Mouse (Mus musculus): ENCODE data around the gene Olfr419. TPM values are rescaled to one million over a fixed set of nuclear protein-coding genes. Genes with fewer than 3 reads are reported as not detected.

Gene Olfr419
- not detected in 2 replicates for total RNA-seq (2012; rRNA removed)
- not detected in 2 replicates for total RNA-seq (2014; rRNA removed)
- polyA plus RNA-seq (2012; ENCODE audit: insufficient read length, low read depth), result not detected in 2 replicates

- no peaks in the 10 kb centered on the region for H3K4me1 ChIP-seq (ENCODE audit: control insufficient read depth in 1 of 2, insufficient read depth in 2 of 2)
- dilution Hi-C loops (cut with MboI; ENCODE audit: extremely low pct_ligation_motif_present, extremely low pct_unique_long_range_greater_than_20kb, low sequenced_read_pairs), result no loop called here
- no peak within 1 kb of the TSS for H3K9ac ChIP-seq (ENCODE audit: insufficient read depth, low read depth)
These were observed at the start of gene Olfr419 for GRCm38 (mm10) chr1:174251961-174252360. Gene Olfr419 (minus strand): TSS chr1:174252061.

GRCm38 (mm10) chr1:174270643-174271042 lies 18.8 kb upstream of the Olfr419 start:
- no peak overlapping the region for H3K9ac ChIP-seq (ENCODE audit: insufficient read depth, low read depth)
- H3K27ac ChIP-seq (ENCODE audit: insufficient read depth, low read depth), result no peak overlapping the region
- no peaks in the 10 kb centered on the region for H3K4me1 ChIP-seq (ENCODE audit: control insufficient read depth in 1 of 2, insufficient read depth in 2 of 2)
- H3K4me3 ChIP-seq (replicated peaks in 1 of 3; ENCODE audit: low read depth in 2 of 3, low read length in 2 of 3, poor library complexity in 1 of 3), result no peak overlapping the region
- no peak for DNase-seq (ENCODE audit: extremely low read depth)
- H3K4me2 ChIP-seq (ENCODE audit: insufficient read depth, low read depth, poor library complexity, severe bottlenecking), result no peak overlapping the region
- no peaks in the 10 kb centered on the region for H3K27me3 ChIP-seq (replicated peaks)
- in situ Hi-C loops (cut with MboI; ENCODE audit: low pct_ligation_motif_present, low pct_unique_long_range_greater_than_20kb, low sequenced_read_pairs), result no loop called here
- no peak for TF ChIP-seq USF1 (IDR thresholded peaks at IDR 0.05; ENCODE audit: low read depth, low read length)
- no peak for TF ChIP-seq CHD2 (IDR thresholded peaks at IDR 0.05; ENCODE audit: low read length)
- no peak for TF ChIP-seq RCOR1 (conservative IDR thresholded peaks at IDR 0.05; ENCODE audit: low read depth, low read length)
- no peak for TF ChIP-seq MEF2A (IDR thresholded peaks at IDR 0.05; ENCODE audit: borderline replicate concordance, low read depth, low read length)
- no peak for TF ChIP-seq BHLHE40 (IDR thresholded peaks at IDR 0.05; ENCODE audit: low read depth, low read length)
- TF ChIP-seq JUND (conservative IDR thresholded peaks at IDR 0.05; ENCODE audit: low read depth, low read length), result no peak
- TF ChIP-seq HCFC1 (IDR thresholded peaks at IDR 0.05; ENCODE audit: low read depth, low read length), result no peak
- no peak for TF ChIP-seq IRF4 (IDR thresholded peaks at IDR 0.05; ENCODE audit: low read depth, low read length)
- TF ChIP-seq CHD1 (IDR thresholded peaks at IDR 0.05; ENCODE audit: low read depth, low read length), result no peak
- H3K36me3 ChIP-seq (replicated peaks in 1 of 2; ENCODE audit: control insufficient read depth in 1 of 2, insufficient read depth in 1 of 2, low read length in 1 of 2), result no peaks in the 10 kb centered on the region
- H3K9me3 ChIP-seq (replicated peaks; ENCODE audit: low read length), result no peaks in the 10 kb centered on the region
- H3K79me2 ChIP-seq (replicated peaks; ENCODE audit: control insufficient read depth, extremely low read depth, insufficient read depth, poor library complexity, severe bottlenecking), result no peaks in the 10 kb centered on the region
- dilution Hi-C loops (cut with MboI; ENCODE audit: extremely low pct_ligation_motif_present, extremely low pct_unique_long_range_greater_than_20kb, low sequenced_read_pairs), result no loop called here

More at GRCm38 (mm10) chr1:174251961-174252360, at the start of gene Olfr419:
- H3K4me3 ChIP-seq (replicated peaks in 1 of 3; ENCODE audit: low read depth in 2 of 3, low read length in 2 of 3, poor library complexity in 1 of 3), result no peak within 1 kb of the TSS
- no peaks in the 10 kb centered on the region for H3K27me3 ChIP-seq (replicated peaks)
- H3K79me2 ChIP-seq (replicated peaks; ENCODE audit: control insufficient read depth, extremely low read depth, insufficient read depth, poor library complexity, severe bottlenecking), result no peaks in the 10 kb centered on the region
- no peak for TF ChIP-seq MYC (IDR thresholded peaks at IDR 0.05; ENCODE audit: low read depth, low read length)
- TF ChIP-seq IRF4 (IDR thresholded peaks at IDR 0.05; ENCODE audit: low read depth, low read length), result no peak
- TF ChIP-seq UBTF (IDR thresholded peaks at IDR 0.05; ENCODE audit: low read depth, low read length), result no peak
- TF ChIP-seq RCOR1 (conservative IDR thresholded peaks at IDR 0.05; ENCODE audit: low read depth, low read length), result no peak
- TF ChIP-seq MAZ (IDR thresholded peaks at IDR 0.05; ENCODE audit: low read depth, low read length), result no peak
- TF ChIP-seq GABPA (IDR thresholded peaks at IDR 0.05; ENCODE audit: insufficient replicate concordance, low read depth, low read length), result no peak
- no peak for TF ChIP-seq ZKSCAN1 (IDR thresholded peaks at IDR 0.05; ENCODE audit: borderline replicate concordance, low read depth, low read length)
- TF ChIP-seq SIN3A (IDR thresholded peaks at IDR 0.05; ENCODE audit: low read length), result no peak
- TF ChIP-seq NELFE (IDR thresholded peaks at IDR 0.05; ENCODE audit: low read depth, low read length), result no peak
- TF ChIP-seq SMC3 (IDR thresholded peaks at IDR 0.05; ENCODE audit: low read depth, low read length), result no peak
- TF ChIP-seq PAX5 (IDR thresholded peaks at IDR 0.05; ENCODE audit: low read length), result no peak
- TF ChIP-seq MXI1 (IDR thresholded peaks at IDR 0.05; ENCODE audit: low read depth, low read length), result no peak
- TF ChIP-seq USF1 (IDR thresholded peaks at IDR 0.05; ENCODE audit: low read depth, low read length), result no peak
- in situ Hi-C loops (cut with MboI; ENCODE audit: low pct_ligation_motif_present, low pct_unique_long_range_greater_than_20kb, low sequenced_read_pairs), result no loop called here
- no peak within 1 kb of the TSS for H3K4me2 ChIP-seq (ENCODE audit: insufficient read depth, low read depth, poor library complexity, severe bottlenecking)
- H3K27ac ChIP-seq (ENCODE audit: insufficient read depth, low read depth), result no peak within 1 kb of the TSS
- peaks cover 0 to 15% of the 10 kb centered on the region in 2 experiments for H3K36me3 ChIP-seq (replicated peaks in 1 of 2; ENCODE audit: control insufficient read depth in 1 of 2, insufficient read depth in 1 of 2, low read length in 1 of 2)
- no peaks in the 10 kb centered on the region for H3K9me3 ChIP-seq (replicated peaks; ENCODE audit: low read length)
- no peak for DNase-seq (ENCODE audit: extremely low read depth)
